Mouse (Mus musculus): ENCODE measurements around the gene Fyttd1. TPM values are rescaled to one million over a fixed set of nuclear protein-coding genes. Genes with fewer than 3 reads are reported as not detected.
"Not testable (repeated sequence)": the region's sequence is repeated elsewhere in the genome, so short reads cannot be mapped to it uniquely, and the experiment has no call there.

Gene Fyttd1
- 100 to 1,000 TPM; 122 to 125 TPM for total RNA-seq (2021)

DNA sequence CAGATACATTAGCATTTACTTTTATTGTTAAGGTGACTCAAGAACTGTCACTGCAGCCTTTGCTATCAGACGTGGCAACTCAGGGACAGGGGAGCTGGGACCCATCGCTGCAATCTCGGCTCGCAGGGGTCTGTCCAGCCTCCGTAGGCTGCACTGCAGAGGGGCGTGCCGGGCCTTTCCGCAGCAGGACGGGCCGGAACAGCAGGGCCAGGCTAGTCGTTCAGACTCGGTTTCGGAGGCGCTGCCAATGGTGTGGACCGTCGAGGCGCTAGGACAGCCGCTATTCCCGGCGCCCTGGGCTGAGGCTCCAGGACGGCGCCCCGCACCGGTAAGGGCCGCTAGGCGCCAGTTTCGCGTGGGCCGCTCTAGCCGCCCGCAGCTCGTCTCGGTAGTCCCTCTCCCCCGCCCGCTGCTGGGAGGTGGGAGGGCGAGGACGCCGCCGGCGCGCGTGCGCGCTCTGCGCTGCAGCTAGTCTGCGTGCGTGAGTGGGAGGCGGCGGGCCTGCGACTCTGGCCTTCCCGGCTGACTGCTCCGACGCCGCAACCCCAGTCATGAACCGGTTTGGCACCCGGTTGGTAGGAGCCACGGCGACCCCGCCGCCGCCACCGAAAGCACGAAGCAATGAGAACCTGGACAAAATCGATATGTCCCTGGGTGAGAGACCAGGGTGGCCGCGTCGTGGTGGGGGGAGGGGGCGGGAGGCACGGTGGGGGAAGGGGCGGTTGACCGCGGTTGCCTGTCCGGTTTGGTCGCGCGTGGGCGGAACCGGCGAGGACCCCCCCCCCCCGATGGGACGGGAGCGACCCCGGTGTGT, at the start of gene Fyttd1, which contains the start of gene Rubcn:
Gene Fyttd1, plus strand, starts transcription at position 158 of the 814 bp plus-strand sequence.
Gene Rubcn, minus strand, starts transcription at position 424 of the 814 bp plus-strand sequence.
- DNase-seq (ENCODE audit: low spot score in 2 of 2), result peak; percentile 95 to 97
- intact Hi-C loops (cut with DNase I), result loop anchor here (5.0 kb wide), 1 partner anchor 65 kb away; the partner anchor contains the start of gene Smbd1

DNA sequence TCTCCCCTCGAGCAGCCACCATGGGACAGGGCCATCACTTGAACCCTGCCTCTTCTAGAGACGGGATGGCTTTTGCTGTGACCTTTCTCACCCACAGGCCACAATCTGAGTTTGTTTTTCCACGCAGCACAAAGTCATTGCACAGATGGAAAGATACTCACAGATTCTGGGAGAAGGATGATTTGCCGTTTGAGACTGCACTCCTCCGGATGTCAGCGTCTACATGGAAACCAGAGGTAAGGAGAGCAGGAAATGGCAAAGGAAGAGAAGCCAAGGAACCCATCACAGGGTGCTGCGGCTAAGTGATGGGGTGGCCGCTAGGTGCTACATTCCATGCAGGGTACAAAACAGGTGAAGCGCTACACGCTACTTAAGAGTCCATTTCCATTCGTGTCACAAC, 48.2 kb upstream of the Fyttd1 start:
- intact Hi-C loops (cut with DNase I), result no loop called here
- no peak for DNase-seq (ENCODE audit: low spot score in 2 of 2)

DNA sequence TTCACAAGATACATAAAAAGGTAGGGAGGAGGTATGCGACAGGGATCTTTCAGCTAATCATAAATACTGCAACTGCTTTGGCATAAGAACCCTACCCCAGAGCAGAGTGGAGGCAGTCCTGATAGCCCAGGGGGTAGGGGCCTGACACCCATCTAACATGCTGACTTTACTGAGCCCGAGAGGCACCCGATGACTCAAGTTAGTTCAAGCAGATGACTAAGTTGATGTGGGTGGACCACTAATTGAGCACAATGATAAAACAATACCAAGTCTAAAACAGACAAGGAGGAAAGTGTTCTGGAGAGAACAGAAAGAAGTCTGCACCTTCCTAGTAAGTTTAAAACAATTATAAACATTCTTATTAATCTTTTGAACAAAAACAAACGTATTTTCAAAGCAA, 45.8 kb upstream of the Fyttd1 start:
- DNase-seq (ENCODE audit: low spot score in 2 of 2), result no peak
- intact Hi-C loops (cut with DNase I), result no loop called here

GRCm38 (mm10) chr16:32847103-32847502, 30.2 kb upstream of the Fyttd1 start:
- intact Hi-C loops (cut with DNase I), result no loop called here
- DNase-seq (ENCODE audit: low spot score in 2 of 2), result peak in 1 of 2 experiments; percentile 66

DNA sequence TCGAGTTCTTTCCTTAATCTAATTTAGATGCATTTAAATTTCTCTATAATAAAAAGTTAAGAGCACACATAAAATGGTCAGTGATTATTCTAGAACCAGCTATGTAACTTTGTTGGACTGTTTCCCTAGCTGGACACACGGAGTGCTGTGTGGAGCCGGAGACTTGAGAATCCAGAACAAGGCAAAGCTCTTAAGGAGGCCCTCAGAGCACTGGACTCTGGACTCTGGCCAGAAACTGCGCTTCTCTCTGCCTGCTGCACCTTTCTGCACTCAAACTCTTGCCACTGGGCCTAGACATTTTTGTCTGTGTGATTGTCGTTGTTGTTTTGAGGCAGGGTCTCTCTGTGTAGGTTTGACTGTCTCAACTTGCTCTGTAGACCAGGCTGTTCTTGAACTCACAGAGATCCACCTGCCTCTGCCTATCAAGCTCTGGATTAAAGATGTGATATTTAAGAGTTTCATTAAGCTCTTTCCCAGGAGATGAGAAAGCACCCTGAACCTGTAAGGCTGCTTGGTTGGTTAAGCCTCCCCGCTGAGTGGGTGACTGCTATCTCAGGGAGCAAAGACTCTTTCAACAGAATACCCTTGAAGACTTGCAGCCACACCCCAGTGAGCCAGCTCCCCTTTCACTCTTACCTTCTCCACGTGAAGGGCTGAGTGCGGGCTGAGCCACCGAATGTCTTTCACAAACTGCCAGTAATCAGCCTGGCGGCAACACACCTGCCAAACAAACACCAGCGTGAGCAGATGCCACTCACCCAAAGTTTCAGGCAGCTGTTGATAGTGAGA, 28.1 kb upstream of the Fyttd1 start:
- no peak for DNase-seq (ENCODE audit: low spot score in 2 of 2)
- intact Hi-C loops (cut with DNase I), result no loop called here

- DNase-seq (ENCODE audit: low spot score in 2 of 2), result no peak
- intact Hi-C loops (cut with DNase I), result no loop called here
Observed at GRCm38 (mm10) chr16:32853492-32854049, 23.7 kb upstream of the Fyttd1 start.

GRCm38 (mm10) chr16:32854050-32854571, 23.2 kb upstream of the Fyttd1 start:
- DNase-seq (ENCODE audit: low spot score in 2 of 2), result peak; percentile 40 to 77

GRCm38 (mm10) chr16:32856751-32857150, 20.5 kb upstream of the Fyttd1 start:
- intact Hi-C loops (cut with DNase I), result no loop called here
- DNase-seq (ENCODE audit: low spot score in 2 of 2), result no peak

More at GRCm38 (mm10) chr16:32854050-32854571, 23.2 kb upstream of the Fyttd1 start:
- intact Hi-C loops (cut with DNase I), result no loop called here

DNA sequence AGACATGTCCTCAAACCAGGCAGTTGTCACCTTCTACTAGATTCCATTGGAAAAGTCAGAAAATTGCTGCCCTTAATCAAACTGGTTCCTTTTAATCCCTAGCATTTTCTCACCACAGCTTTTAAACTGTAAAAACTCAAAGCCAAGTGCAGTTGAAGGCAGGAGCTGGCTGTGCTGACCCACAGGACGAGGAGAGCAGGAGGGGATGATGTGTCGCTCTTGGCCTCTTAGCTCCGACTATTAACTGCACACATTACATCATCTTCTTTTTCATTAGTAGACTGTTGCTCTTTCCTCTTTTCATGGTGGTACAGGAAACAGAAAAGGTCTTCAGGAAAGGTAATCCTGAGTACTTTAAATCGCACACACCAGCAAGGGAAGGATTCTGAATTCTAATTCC, 18.9 kb upstream of the Fyttd1 start:
- intact Hi-C loops (cut with DNase I), result no loop called here
- DNase-seq (ENCODE audit: low spot score in 2 of 2), result no peak

GRCm38 (mm10) chr16:32858771-32859636, 18.3 kb upstream of the Fyttd1 start:
- peak in 1 of 2 experiments; percentile 52 for DNase-seq (ENCODE audit: low spot score in 2 of 2)
- intact Hi-C loops (cut with DNase I), result no loop called here

GRCm38 (mm10) chr16:32861813-32862385, 15.4 kb upstream of the Fyttd1 start:
- no peak for DNase-seq (ENCODE audit: low spot score in 2 of 2)
- intact Hi-C loops (cut with DNase I), result no loop called here

DNA sequence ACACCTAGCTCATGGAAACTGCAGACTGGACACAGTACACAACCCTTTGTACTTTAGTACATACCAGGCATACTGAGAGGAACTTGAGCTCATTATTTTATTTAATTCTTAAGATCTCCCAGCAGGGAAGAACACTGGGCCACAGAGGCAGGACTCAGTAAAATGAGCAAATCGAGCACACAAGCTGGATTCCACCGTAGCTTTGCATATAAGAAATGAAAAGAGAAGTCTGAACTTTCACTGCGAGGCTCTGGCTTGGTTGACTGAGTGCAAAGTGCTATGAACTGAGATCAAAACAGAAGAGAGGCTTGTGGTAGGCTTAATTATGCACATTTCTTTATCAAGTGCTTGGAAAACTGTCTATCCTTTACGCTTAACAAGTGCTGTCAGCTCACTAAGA, 11.9 kb upstream of the Fyttd1 start:
- no peak for DNase-seq (ENCODE audit: low spot score in 2 of 2)
- intact Hi-C loops (cut with DNase I), result no loop called here

GRCm38 (mm10) chr16:32866713-32867112, 10.6 kb upstream of the Fyttd1 start:
- intact Hi-C loops (cut with DNase I), result no loop called here
- DNase-seq (ENCODE audit: low spot score in 2 of 2), result no peak

GRCm38 (mm10) chr16:32867919-32868552, 9.3 kb upstream of the Fyttd1 start:
- peak; percentile 89 to 97 for DNase-seq (ENCODE audit: low spot score in 2 of 2)
- intact Hi-C loops (cut with DNase I), result no loop called here

DNA sequence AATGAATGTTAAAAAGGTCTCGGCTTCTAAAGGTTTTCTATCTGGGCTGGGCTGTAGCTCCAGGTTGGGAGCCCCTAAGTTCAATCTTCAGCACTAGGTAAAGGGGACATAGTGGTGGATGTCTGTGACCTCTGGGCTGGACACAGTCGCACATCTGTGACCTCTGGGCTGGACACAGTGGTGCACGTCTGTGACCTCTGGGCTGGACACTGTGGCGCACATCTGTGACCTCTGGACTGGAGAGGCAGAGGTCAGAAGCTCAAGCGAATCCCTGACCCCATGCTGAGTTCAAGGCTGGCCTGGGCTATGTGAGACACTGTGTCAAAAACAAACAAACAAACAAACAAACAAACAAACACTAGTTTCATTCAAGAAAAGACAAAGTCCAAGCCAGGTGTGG, 7.1 kb upstream of the Fyttd1 start:
- no peak for DNase-seq (ENCODE audit: low spot score in 2 of 2)
- intact Hi-C loops (cut with DNase I), result no loop called here

GRCm38 (mm10) chr16:32873366-32873765, 3.9 kb upstream of the Fyttd1 start:
- intact Hi-C loops (cut with DNase I), result no loop called here

GRCm38 (mm10) chr16:32875281-32875680, 2.0 kb upstream of the Fyttd1 start:
- intact Hi-C loops (cut with DNase I), result loop anchor here (5.0 kb wide), 1 partner anchor 63 kb away; the partner anchor contains the start of gene Smbd1
- DNase-seq (ENCODE audit: low spot score in 2 of 2), result not testable (repeated sequence)

More at GRCm38 (mm10) chr16:32873366-32873765, 3.9 kb upstream of the Fyttd1 start:
- DNase-seq (ENCODE audit: low spot score in 2 of 2), result no peak

DNA sequence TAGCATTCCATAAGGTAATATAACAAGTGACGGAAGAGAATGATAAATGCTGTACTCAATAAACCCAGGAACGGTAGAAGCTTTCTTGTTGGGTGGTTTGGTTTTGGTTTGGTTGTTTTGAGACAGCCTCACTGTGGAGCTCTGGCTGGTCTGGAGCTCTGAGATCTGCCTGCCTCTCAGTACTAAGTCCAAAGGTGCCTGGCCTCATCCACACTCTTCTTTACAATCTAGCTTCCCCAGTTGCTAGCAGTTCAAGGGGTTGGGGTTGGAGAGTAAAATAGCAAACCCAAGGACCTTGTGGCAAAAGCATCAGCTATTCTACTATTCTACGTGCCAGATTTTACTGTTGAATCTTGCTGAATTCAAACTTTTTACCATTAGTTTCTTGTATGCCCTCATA, 1.5 kb upstream of the Fyttd1 start:
- DNase-seq (ENCODE audit: low spot score in 2 of 2), result no peak
- intact Hi-C loops (cut with DNase I), result loop anchor here (5.0 kb wide), 1 partner anchor 64 kb away; the partner anchor contains the start of gene Smbd1

All from left cerebral cortex, postnatal 25 days (tissue).